Mouse (Mus musculus) frontal cortex, postnatal 25 days (tissue): ENCODE measurements around the gene Gm8926.
"Not testable (repeated sequence)": the region's sequence is repeated elsewhere in the genome, so short reads cannot be mapped to it uniquely, and the experiment has no call there.

ENCODE experiments used
- DNase-seq, 2 experiments: peaks; one replicate each; pipeline ENCODE4 v3.0.0; 2022; ENCODE audit warnings: low spot score in 2 of 2

The Gm8926 gene

GRCm38 (mm10) chr5:11770248-11770647 is at the start of gene Gm8926:
TSS of gene Gm8926 (plus strand) at chr5:11770548.
- DNase-seq = not testable (repeated sequence)
